Comparison of ENCODE assay signal across 10 mouse cellular contexts in genomic region chr5:143656708-143657245, GRCm38 (mm10). TPM values are rescaled to one million over a fixed set of nuclear protein-coding genes. Genes with fewer than 3 reads are reported as not detected.
DNase-seq lines count a peak whose midpoint lies in the region; ATAC-seq and TF ChIP-seq lines count a peak whose summit lies in the region.
"Had no signal": no experiment of that assay in that cellular context is flagged by ENCODE, and none has a peak within 500 bp of the region (broad histone marks: within the 10 kb centered on the region; RNA-seq: fewer than 3 reads in every experiment).

No protein-coding gene starts in this region.

- H3K4me2 ChIP-seq in midbrain, embryonic 14.5 days (ENCODE audit: low read length) = no peak overlapping the region
- no peak overlapping the region for H3K4me2 ChIP-seq in heart, postnatal 0 days (ENCODE audit: low read depth, low read length)
- no peak overlapping the region for H3K4me2 ChIP-seq in stomach, embryonic 15.5 days

- no peaks in the 10 kb centered on the region for H3K9me3 ChIP-seq in heart, embryonic 10.5 days
- no peaks in the 10 kb centered on the region for H3K9me3 ChIP-seq in midbrain, embryonic 10.5 days (replicated peaks)
- no peaks in the 10 kb centered on the region for H3K9me3 ChIP-seq in midbrain, embryonic 14.5 days (ENCODE audit: control insufficient read depth, low read length)
- H3K9me3 ChIP-seq in heart, postnatal 0 days (replicated peaks; ENCODE audit: control insufficient read depth, low read length) = no peaks in the 10 kb centered on the region
- no peaks in the 10 kb centered on the region for H3K9me3 ChIP-seq in stomach, embryonic 15.5 days

- ATAC-seq in midbrain, embryonic 14.5 days (ENCODE audit: low FRiP score, low TSS enrichment) = no peak
- ATAC-seq in heart, postnatal 0 days (ENCODE audit: insufficient read depth, low read depth) = no peak
- no peak for ATAC-seq in stomach, embryonic 15.5 days (ENCODE audit: insufficient read depth, low FRiP score, low read depth)
- ATAC-seq in granulocyte monocyte progenitor cell, adult 5-6 weeks (replicated peaks; ENCODE audit: poor library complexity, severe bottlenecking) = no peak

- no peak for TF ChIP-seq CTCF in heart, postnatal 0 days (IDR thresholded peaks at IDR 0.05; ENCODE audit: low read depth)

- H3K4me3 ChIP-seq in heart, embryonic 10.5 days = no peak overlapping the region
- no peak overlapping the region for H3K4me3 ChIP-seq in midbrain, embryonic 10.5 days
- H3K4me3 ChIP-seq in midbrain, embryonic 14.5 days (replicated peaks; ENCODE audit: low read depth, low read length) = no peak overlapping the region
- H3K4me3 ChIP-seq in heart, postnatal 0 days (ENCODE audit: low read depth, low read length) = no peak overlapping the region
- no peak overlapping the region for H3K4me3 ChIP-seq in stomach, embryonic 15.5 days (replicated peaks)

- no peak for TF ChIP-seq EP300 in heart, postnatal 0 days (IDR thresholded peaks at IDR 0.05; ENCODE audit: low read depth)

- H3K4me1 ChIP-seq in heart, embryonic 10.5 days = peaks cover 42% of the 10 kb centered on the region
- peaks cover 33% of the 10 kb centered on the region for H3K4me1 ChIP-seq in midbrain, embryonic 10.5 days
- no peaks in the 10 kb centered on the region for H3K4me1 ChIP-seq in midbrain, embryonic 14.5 days (ENCODE audit: control insufficient read depth, insufficient read depth, low read length)
- H3K4me1 ChIP-seq in heart, postnatal 0 days (ENCODE audit: control insufficient read depth, insufficient read depth) = peaks cover 62% of the 10 kb centered on the region
- H3K4me1 ChIP-seq in stomach, embryonic 15.5 days = peaks cover 28% of the 10 kb centered on the region

- H3K27ac ChIP-seq in heart, embryonic 10.5 days = peak overlapping the region; percentile 74
- 0 out of 2 replicates have a peak overlapping the region, but pooled peaks have one; percentile 17 for H3K27ac ChIP-seq in midbrain, embryonic 10.5 days (replicated peaks)
- no peak overlapping the region for H3K27ac ChIP-seq in midbrain, embryonic 14.5 days (replicated peaks; ENCODE audit: low read depth, low read length)
- peak overlapping the region; percentile 58 for H3K27ac ChIP-seq in heart, postnatal 0 days (ENCODE audit: low read depth)
- H3K27ac ChIP-seq in stomach, embryonic 15.5 days = peak overlapping the region; percentile 68

- no peak for DNase-seq in heart, embryonic 10.5 days (ENCODE audit: low spot score)
- no peak for DNase-seq in heart, adult 9 months (ENCODE audit: low spot score in 2 of 2)
- DNase-seq in midbrain, embryonic 10.5 days (ENCODE audit: low spot score) = no peak
- no peak for DNase-seq in midbrain, embryonic 14.5 days
- peak; percentile 31 for DNase-seq in heart, postnatal 0 days (ENCODE audit: low spot score)
- DNase-seq in testis, postnatal 14 days (ENCODE audit: low spot score) = no peak
- DNase-seq: gastrocnemius, postnatal 25 days; lung, adult 18-20 months had no signal

- no peaks in the 10 kb centered on the region for H3K27me3 ChIP-seq in heart, embryonic 10.5 days (ENCODE audit: insufficient read depth, poor library complexity, severe bottlenecking)
- no peaks in the 10 kb centered on the region for H3K27me3 ChIP-seq in midbrain, embryonic 10.5 days (ENCODE audit: low read depth, poor library complexity, severe bottlenecking)
- no peaks in the 10 kb centered on the region for H3K27me3 ChIP-seq in midbrain, embryonic 14.5 days (ENCODE audit: control insufficient read depth, insufficient read depth, low read length)
- no peaks in the 10 kb centered on the region for H3K27me3 ChIP-seq in heart, postnatal 0 days (ENCODE audit: control insufficient read depth, insufficient read depth, low read length)
- H3K27me3 ChIP-seq in stomach, embryonic 15.5 days (replicated peaks) = no peaks in the 10 kb centered on the region

- 54% methylated on average over 2 of the region's 2 CpGs for WGBS in heart, embryonic 10.5 days
- 66% methylated on average over 2 of the region's 2 CpGs for WGBS in midbrain, embryonic 10.5 days
- 90% methylated on average over 2 of the region's 2 CpGs for WGBS in midbrain, embryonic 14.5 days
- WGBS in heart, postnatal 0 days = 42% methylated on average over 2 of the region's 2 CpGs
- 42% methylated on average over 2 of the region's 2 CpGs for WGBS in stomach, embryonic 15.5 days

- H3K9ac ChIP-seq in midbrain, embryonic 14.5 days (replicated peaks; ENCODE audit: low read length) = no peak overlapping the region
- H3K9ac ChIP-seq in heart, postnatal 0 days (replicated peaks; ENCODE audit: low read depth, low read length) = no peak overlapping the region
- H3K9ac ChIP-seq in stomach, embryonic 15.5 days = no peak overlapping the region

- no peaks in the 10 kb centered on the region for H3K36me3 ChIP-seq in heart, embryonic 10.5 days
- no peaks in the 10 kb centered on the region for H3K36me3 ChIP-seq in midbrain, embryonic 10.5 days
- H3K36me3 ChIP-seq in midbrain, embryonic 14.5 days (ENCODE audit: control insufficient read depth, insufficient read depth, low read length) = no peaks in the 10 kb centered on the region
- H3K36me3 ChIP-seq in heart, postnatal 0 days (replicated peaks; ENCODE audit: control insufficient read depth, insufficient read depth, low read length) = no peaks in the 10 kb centered on the region
- no peaks in the 10 kb centered on the region for H3K36me3 ChIP-seq in stomach, embryonic 15.5 days

RNA-seq across cellular contexts. Expression of gene Cyth3, which starts 34.5 kb away (rescaled TPM):
- polyA plus RNA-seq in heart, embryonic 10.5 days (2016; fragmentation: Nextera tagmentation; extraction: Ambion mirVana) = 30.9 and 33.1 TPM in 2 replicates
- 28.1 and 31.7 TPM in 2 replicates for polyA plus RNA-seq in midbrain, embryonic 10.5 days (2016; fragmentation: Nextera tagmentation; extraction: Ambion mirVana)
- polyA plus RNA-seq in midbrain, embryonic 14.5 days (2014; fragmentation: Nextera tagmentation; extraction: Ambion mirVana) = 34.5 and 38.0 TPM in 2 replicates
- 84.1 and 115 TPM in 2 replicates for total RNA-seq in heart, postnatal 0 days (2014; rRNA removed; ENCODE audit: low replicate concordance)
- 42.8 and 45.2 TPM in 2 replicates for polyA plus RNA-seq in heart, postnatal 0 days (2015; fragmentation: Nextera tagmentation; extraction: Ambion mirVana)
- 49.8 and 53.9 TPM in 2 replicates for polyA plus RNA-seq in stomach, embryonic 15.5 days (2015; fragmentation: Nextera tagmentation; extraction: Ambion mirVana)
- 3.7 and 3.8 TPM in 2 replicates for total RNA-seq in granulocyte monocyte progenitor cell, adult 5-6 weeks (2014; fragmentation: Nextera tagmentation)
- total RNA-seq in granulocyte monocyte progenitor cell, adult 5-6 weeks (2017) = 4.4 and 5.1 TPM in 2 replicates
